Mouse (Mus musculus): ENCODE data around the gene Lmo3. TPM values are rescaled to one million over a fixed set of nuclear protein-coding genes. Genes with fewer than 3 reads are reported as not detected.

The Lmo3 gene
- polyA plus RNA-seq, 1 experiment, result not detected

GRCm38 (mm10) chr6:138506642-138507041, 75.1 kb downstream of the Lmo3 start:
- Histone ChIP-seq H3ac (ENCODE audit: control insufficient read depth, insufficient read length, low read depth) (no peak overlapping the region), H3K27me3 (ENCODE audit: control insufficient read depth, insufficient read depth, insufficient read length) (no peaks in the 10 kb centered on the region), H3K4me3 (ENCODE audit: insufficient read depth, poor library complexity, severe bottlenecking) (no peak overlapping the region), H3K36me3 (ENCODE audit: control insufficient read depth, insufficient read depth) (no peaks in the 10 kb centered on the region), H3K79me3 (ENCODE audit: low read depth) (no peaks in the 10 kb centered on the region), H3K79me2 (ENCODE audit: control insufficient read depth, insufficient read depth) (no peaks in the 10 kb centered on the region)
- TF ChIP-seq CEBPB (IDR thresholded peaks at IDR 0.05; ENCODE audit: low read depth), result no peak
- no peak for TF ChIP-seq MYOG (IDR thresholded peaks at IDR 0.05; ENCODE audit: control insufficient read depth, extremely low read depth, insufficient read length)
- no peak for TF ChIP-seq CTCF (IDR thresholded peaks at IDR 0.05; ENCODE audit: control insufficient read depth, insufficient read depth, insufficient read length)
- TF ChIP-seq USF1 (IDR thresholded peaks at IDR 0.05; ENCODE audit: low read depth), result no peak
- TF ChIP-seq MAX (IDR thresholded peaks at IDR 0.05), result no peak
- no peak for TF ChIP-seq FOSL1 (IDR thresholded peaks at IDR 0.05; ENCODE audit: insufficient read depth, low read length, poor library complexity, severe bottlenecking)
- no peak for TF ChIP-seq MYOD1 (IDR thresholded peaks at IDR 0.05; ENCODE audit: control insufficient read depth, insufficient read length, low read depth)

DNA sequence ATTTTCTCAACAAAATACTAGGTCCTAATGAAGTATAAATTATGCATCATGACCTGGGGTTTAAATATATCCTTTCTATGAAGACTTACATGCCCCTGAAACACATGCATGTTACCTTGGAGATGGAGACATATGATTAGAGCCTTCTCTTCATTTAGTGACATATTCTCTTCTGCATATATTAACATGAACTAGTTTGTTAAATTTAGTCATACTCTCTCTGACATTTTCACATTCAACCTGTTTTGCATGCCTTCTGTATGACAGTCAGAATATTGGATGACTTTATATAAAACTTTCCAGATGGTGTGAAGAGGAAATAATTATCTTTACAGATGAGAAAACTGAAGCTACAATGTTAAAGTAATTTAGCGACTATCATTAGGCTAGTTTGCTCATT, 77.8 kb downstream of the Lmo3 start:
- H3K36me3 ChIP-seq (ENCODE audit: control insufficient read depth, insufficient read depth), result no peaks in the 10 kb centered on the region
- H3K27me3 ChIP-seq (ENCODE audit: control insufficient read depth, insufficient read depth, insufficient read length), result no peaks in the 10 kb centered on the region
- H3ac ChIP-seq (ENCODE audit: control insufficient read depth, insufficient read length, low read depth), result no peak overlapping the region
- TF ChIP-seq MYOD1 (IDR thresholded peaks at IDR 0.05; ENCODE audit: control insufficient read depth, insufficient read length, low read depth) (no peak), MAX (IDR thresholded peaks at IDR 0.05) (no peak), FOSL1 (IDR thresholded peaks at IDR 0.05; ENCODE audit: insufficient read depth, low read length, poor library complexity, severe bottlenecking) (no peak), USF1 (IDR thresholded peaks at IDR 0.05; ENCODE audit: low read depth) (no peak), CEBPB (IDR thresholded peaks at IDR 0.05; ENCODE audit: low read depth) (no peak), CTCF (IDR thresholded peaks at IDR 0.05; ENCODE audit: control insufficient read depth, insufficient read depth, insufficient read length) (no peak)
- H3K79me2 ChIP-seq (ENCODE audit: control insufficient read depth, insufficient read depth), result no peaks in the 10 kb centered on the region
- no peak overlapping the region for H3K4me3 ChIP-seq (ENCODE audit: insufficient read depth, poor library complexity, severe bottlenecking)
- H3K79me3 ChIP-seq (ENCODE audit: low read depth), result no peaks in the 10 kb centered on the region

DNA sequence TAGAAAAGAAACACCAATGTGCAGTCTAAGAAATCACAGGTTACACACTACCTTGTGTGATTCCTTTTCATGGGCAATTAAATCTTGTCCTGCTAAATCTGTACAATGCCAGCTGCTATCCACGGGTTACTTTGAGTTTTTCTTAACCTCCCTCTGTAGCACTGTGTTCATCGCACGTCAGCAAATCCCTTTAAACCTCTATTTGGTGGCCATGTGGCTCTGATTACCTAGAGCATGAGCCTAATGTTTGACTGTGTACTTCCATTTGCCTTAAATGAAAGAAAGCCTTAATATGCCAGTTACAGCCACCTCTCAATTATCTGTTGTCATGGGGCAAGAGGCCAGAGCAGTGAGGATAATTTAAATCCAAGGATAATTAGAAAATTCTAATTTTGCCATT, 98.9 kb downstream of the Lmo3 start:
- Histone ChIP-seq H3K36me3 (ENCODE audit: control insufficient read depth, insufficient read depth) (no peaks in the 10 kb centered on the region), H3K79me2 (ENCODE audit: control insufficient read depth, insufficient read depth) (no peaks in the 10 kb centered on the region), H3K79me3 (ENCODE audit: low read depth) (no peaks in the 10 kb centered on the region), H3ac (ENCODE audit: control insufficient read depth, insufficient read length, low read depth) (no peak overlapping the region), H3K4me3 (ENCODE audit: insufficient read depth, poor library complexity, severe bottlenecking) (no peak overlapping the region), H3K27me3 (ENCODE audit: control insufficient read depth, insufficient read depth, insufficient read length) (no peaks in the 10 kb centered on the region)
- TF ChIP-seq FOSL1 (IDR thresholded peaks at IDR 0.05; ENCODE audit: insufficient read depth, low read length, poor library complexity, severe bottlenecking) (no peak), MYOG (IDR thresholded peaks at IDR 0.05; ENCODE audit: control insufficient read depth, extremely low read depth, insufficient read length) (no peak), USF1 (IDR thresholded peaks at IDR 0.05; ENCODE audit: low read depth) (no peak), MAX (IDR thresholded peaks at IDR 0.05) (no peak), CTCF (IDR thresholded peaks at IDR 0.05; ENCODE audit: control insufficient read depth, insufficient read depth, insufficient read length) (no peak), CEBPB (IDR thresholded peaks at IDR 0.05; ENCODE audit: low read depth) (no peak), MYOD1 (IDR thresholded peaks at IDR 0.05; ENCODE audit: control insufficient read depth, insufficient read length, low read depth) (no peak)

DNA sequence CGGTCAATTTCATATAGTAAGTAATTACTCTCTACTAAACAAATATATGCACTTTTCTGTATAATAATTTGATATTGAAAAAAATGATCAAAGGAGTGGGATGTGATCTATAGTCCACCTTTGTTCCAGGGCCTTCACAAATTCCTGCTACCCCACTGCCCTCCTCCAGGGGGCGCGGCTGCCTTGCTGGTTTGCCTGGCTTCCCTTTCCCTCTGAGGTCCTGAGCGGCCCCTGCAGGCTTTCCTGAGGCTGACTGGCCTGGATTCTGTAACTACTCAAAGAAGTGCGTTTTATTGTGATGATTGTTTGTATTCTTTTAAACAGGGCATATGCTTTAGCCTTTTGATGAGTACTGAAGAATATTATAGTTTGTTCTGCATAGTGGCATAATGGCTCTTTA, 104.2 kb downstream of the Lmo3 start:
- no peaks in the 10 kb centered on the region for H3K27me3 ChIP-seq (ENCODE audit: control insufficient read depth, insufficient read depth, insufficient read length)
- H3K79me3 ChIP-seq (ENCODE audit: low read depth), result no peaks in the 10 kb centered on the region
- H3K79me2 ChIP-seq (ENCODE audit: control insufficient read depth, insufficient read depth), result no peaks in the 10 kb centered on the region
- H3K4me3 ChIP-seq (ENCODE audit: insufficient read depth, poor library complexity, severe bottlenecking), result no peak overlapping the region
- no peak overlapping the region for H3ac ChIP-seq (ENCODE audit: control insufficient read depth, insufficient read length, low read depth)
- peak; percentile 78 for TF ChIP-seq CTCF (IDR thresholded peaks at IDR 0.05; ENCODE audit: control insufficient read depth, insufficient read depth, insufficient read length)
- no peak for TF ChIP-seq FOSL1 (IDR thresholded peaks at IDR 0.05; ENCODE audit: insufficient read depth, low read length, poor library complexity, severe bottlenecking)
- no peaks in the 10 kb centered on the region for H3K36me3 ChIP-seq (ENCODE audit: control insufficient read depth, insufficient read depth)

GRCm38 (mm10) chr6:138469204-138469603, 112.6 kb downstream of the Lmo3 start:
- Histone ChIP-seq H3ac (ENCODE audit: control insufficient read depth, insufficient read length, low read depth) (no peak overlapping the region), H3K79me2 (ENCODE audit: control insufficient read depth, insufficient read depth) (no peaks in the 10 kb centered on the region), H3K36me3 (ENCODE audit: control insufficient read depth, insufficient read depth) (no peaks in the 10 kb centered on the region), H3K4me3 (ENCODE audit: insufficient read depth, poor library complexity, severe bottlenecking) (no peak overlapping the region), H3K27me3 (ENCODE audit: control insufficient read depth, insufficient read depth, insufficient read length) (no peaks in the 10 kb centered on the region), H3K79me3 (ENCODE audit: low read depth) (no peaks in the 10 kb centered on the region)
- TF ChIP-seq MAX (IDR thresholded peaks at IDR 0.05) (no peak), USF1 (IDR thresholded peaks at IDR 0.05; ENCODE audit: low read depth) (no peak), MYOD1 (IDR thresholded peaks at IDR 0.05; ENCODE audit: control insufficient read depth, insufficient read length, low read depth) (no peak), CTCF (IDR thresholded peaks at IDR 0.05; ENCODE audit: control insufficient read depth, insufficient read depth, insufficient read length) (no peak), MYOG (IDR thresholded peaks at IDR 0.05; ENCODE audit: control insufficient read depth, extremely low read depth, insufficient read length) (no peak), CEBPB (IDR thresholded peaks at IDR 0.05; ENCODE audit: low read depth) (no peak), FOSL1 (IDR thresholded peaks at IDR 0.05; ENCODE audit: insufficient read depth, low read length, poor library complexity, severe bottlenecking) (no peak)

DNA sequence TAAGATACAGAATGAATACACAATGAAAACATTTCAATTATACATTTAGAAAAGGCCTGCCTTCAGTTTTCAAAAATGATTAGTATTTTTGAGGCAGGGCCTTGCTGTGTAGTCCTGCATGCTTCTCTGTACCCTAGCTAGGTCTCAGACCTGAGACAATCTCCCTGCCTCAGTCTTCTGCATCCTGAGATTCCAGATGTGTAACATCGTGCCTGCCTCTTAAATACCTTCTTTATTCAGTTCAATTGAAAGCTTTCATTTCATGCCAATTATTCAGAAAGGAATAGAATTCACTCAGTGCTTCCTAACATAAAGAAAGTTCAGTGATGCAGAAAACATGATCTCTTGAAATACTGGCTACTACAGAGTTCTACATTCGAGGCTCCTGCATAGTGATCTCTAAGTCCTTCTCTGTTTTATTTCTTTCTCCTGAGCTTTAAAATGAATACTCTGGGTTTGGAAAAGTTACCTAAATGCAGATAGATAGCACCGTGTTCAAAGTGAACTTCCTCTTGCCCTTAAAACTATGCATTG, 137.2 kb downstream of the Lmo3 start:
- H3K36me3 ChIP-seq (ENCODE audit: control insufficient read depth, insufficient read depth), result no peaks in the 10 kb centered on the region
- no peaks in the 10 kb centered on the region for H3K27me3 ChIP-seq (ENCODE audit: control insufficient read depth, insufficient read depth, insufficient read length)
- no peaks in the 10 kb centered on the region for H3K79me2 ChIP-seq (ENCODE audit: control insufficient read depth, insufficient read depth)
- TF ChIP-seq MYOD1 (IDR thresholded peaks at IDR 0.05; ENCODE audit: control insufficient read depth, insufficient read length, low read depth) (no peak), MYOG (IDR thresholded peaks at IDR 0.05; ENCODE audit: control insufficient read depth, extremely low read depth, insufficient read length) (no peak), CTCF (IDR thresholded peaks at IDR 0.05; ENCODE audit: control insufficient read depth, insufficient read depth, insufficient read length) (no peak), USF1 (IDR thresholded peaks at IDR 0.05; ENCODE audit: low read depth) (no peak), FOSL1 (IDR thresholded peaks at IDR 0.05; ENCODE audit: insufficient read depth, low read length, poor library complexity, severe bottlenecking) (no peak), MAX (IDR thresholded peaks at IDR 0.05) (no peak), CEBPB (IDR thresholded peaks at IDR 0.05; ENCODE audit: low read depth) (no peak)
- H3K79me3 ChIP-seq (ENCODE audit: low read depth), result no peaks in the 10 kb centered on the region
- no peak overlapping the region for H3K4me3 ChIP-seq (ENCODE audit: insufficient read depth, poor library complexity, severe bottlenecking)
- H3ac ChIP-seq (ENCODE audit: control insufficient read depth, insufficient read length, low read depth), result no peak overlapping the region
